Mouse (Mus musculus) right cerebral cortex, postnatal 10 days (tissue): Measurements from ENCODE around the gene Bicra.
A peak's percentile ranks its signal among the peaks of the same experiment; 100 is the strongest.

Experiments
- DNase-seq, 2 experiments: peaks; one replicate each; pipeline ENCODE4 v3.0.0; 2021; ENCODE audit warnings: low spot score in 2 of 2

The Bicra gene

GRCm38 (mm10) chr7:16014521-16015175, 33.1 kb downstream of the Bicra start:
- DNase-seq = no peak

DNA sequence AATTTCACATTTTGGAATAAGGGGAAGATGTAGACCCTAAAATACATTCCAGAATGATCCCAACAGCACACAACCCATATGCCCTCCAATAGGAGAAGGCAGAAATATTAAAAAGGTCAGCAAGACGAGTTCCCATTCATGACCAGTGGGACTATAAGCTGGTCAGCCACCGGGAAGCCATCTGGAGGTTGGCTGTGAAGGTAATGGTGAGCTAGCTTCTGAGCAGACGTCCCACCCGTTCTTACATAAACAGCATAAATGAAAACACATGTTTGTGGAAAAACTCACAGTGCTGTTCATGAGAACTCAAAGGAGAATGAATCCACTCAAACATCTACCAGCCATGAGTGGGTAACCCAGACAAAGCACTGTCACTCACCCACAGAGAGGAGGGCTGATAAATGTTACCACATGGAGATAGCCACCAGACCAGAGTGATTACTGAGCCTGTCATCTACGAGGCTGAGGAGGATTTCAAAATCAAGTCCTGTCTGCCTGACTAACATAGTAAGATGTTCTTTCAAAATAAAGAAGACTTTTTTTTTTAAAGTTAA, 33.9 kb downstream of the Bicra start:
- DNase-seq = no peak

DNA sequence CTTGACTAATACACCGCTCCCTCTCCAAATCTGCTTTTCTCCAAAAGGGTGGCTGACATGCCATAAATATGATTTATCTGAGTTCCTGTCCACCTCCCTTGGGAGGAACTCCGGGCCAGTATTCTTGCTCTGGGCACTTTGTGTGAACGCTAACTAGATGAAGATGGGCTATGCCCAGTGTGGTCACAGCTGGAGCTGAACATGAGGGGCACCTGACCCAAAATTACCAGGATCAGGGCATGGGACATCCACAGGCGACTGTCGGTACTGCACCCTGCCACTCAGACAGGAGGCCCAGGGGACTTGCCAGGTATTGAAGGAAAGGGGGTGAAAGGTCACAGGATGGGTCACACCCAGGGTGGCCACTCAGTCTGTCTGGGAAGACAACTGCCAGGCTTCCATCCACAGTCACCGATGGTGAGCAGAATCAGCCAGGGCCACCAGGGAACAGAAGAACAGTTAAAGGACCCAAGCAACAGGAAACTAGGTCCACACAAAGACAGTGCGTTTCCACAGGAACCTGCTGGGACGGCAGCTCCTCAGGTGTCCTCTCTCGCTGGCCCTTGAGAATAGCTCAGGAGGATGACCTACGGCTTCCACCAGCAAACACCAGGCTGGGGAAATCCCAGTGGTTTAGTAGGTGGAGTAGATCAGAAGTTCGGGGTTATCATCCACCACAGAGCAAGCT, 35.0 kb downstream of the Bicra start:
- DNase-seq = no peak

DNA sequence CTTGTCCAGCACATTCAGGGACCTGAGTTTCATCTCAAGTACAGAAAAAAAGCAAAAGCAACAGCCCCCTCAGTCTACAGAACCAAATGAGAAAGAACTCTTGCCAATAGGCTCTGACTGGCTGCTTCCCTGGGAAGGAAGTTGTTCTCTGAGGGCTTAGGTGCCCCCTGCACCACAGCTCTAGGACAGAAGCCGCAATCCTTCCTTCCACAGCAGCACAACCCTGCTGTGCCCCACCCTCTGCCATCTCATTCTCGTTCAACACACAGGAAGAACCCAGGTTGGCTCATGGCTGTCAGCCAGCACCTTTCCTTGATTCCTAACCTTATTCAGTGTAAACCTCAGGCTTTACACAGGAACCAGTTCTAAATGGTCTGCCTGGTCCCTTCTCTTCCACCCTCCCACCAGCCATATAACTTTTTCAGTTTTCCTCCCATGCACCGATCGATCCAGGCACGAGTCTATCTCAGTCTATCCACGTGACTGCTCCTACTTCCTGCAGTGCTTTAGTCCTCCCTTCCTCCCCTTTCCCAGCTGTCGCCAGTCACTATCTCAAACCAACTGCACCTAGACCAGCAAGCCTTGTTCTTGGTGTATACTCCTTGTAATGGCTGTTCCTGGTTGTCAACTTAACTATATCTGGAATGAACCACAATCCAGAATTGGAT, 36.2 kb downstream of the Bicra start:
- DNase-seq = no peak

DNA sequence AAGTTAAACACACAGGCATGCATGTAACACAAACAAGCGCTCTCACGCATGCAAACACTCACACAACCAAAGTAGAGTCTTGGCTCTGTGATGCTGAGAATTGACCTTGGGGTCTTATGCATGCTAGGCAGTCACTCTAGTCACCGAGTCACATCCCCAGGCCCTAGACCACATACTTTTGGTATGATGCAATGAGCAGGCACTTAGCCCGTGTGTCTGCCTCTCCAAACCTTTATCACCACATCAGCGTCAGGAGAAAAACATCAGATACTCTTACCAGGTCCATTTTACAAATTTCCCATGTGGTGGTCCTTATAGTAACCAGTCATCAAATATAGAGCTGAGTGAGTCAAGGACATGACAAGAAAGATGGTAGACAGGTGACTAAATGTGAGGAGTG, 37.1 kb downstream of the Bicra start:
- no peak for DNase-seq

- no peak for DNase-seq
Observed at GRCm38 (mm10) chr7:16009636-16010035, 38.1 kb downstream of the Bicra start.

- DNase-seq = no peak
Observed at GRCm38 (mm10) chr7:16005020-16005419, 42.7 kb downstream of the Bicra start.

DNA sequence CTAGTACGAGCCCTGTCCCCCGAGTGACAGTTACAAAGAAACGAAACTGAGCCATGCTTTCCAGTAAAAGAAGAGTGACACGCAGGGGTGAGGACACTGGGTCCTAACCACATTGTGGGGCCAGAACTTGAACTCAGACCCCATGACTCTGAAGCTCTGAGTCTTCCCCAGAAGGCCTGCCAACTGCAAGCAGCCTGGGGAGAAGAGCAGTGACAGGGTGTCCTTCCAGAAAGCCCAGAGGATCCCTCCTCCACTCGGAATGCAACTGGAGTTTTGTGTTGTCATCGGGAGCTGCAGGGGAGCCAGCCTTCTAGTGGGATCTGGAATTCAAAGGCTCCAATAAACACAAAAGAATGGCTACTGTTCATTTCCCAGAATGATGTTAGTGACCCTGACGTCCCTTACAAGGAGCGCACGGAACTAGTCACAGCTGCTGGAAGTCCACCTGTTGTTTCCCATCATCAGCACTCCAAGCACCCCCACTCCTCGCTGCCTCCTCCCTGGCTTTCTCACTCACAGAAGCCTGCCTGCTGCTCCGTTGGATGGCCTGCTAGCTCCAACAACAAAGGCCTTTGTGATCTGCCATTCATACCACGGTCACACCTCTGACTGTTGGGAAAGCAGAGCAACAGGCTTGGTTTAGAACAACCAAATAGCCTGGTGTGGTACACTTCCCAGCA, 43.4 kb downstream of the Bicra start:
- DNase-seq = no peak

DNA sequence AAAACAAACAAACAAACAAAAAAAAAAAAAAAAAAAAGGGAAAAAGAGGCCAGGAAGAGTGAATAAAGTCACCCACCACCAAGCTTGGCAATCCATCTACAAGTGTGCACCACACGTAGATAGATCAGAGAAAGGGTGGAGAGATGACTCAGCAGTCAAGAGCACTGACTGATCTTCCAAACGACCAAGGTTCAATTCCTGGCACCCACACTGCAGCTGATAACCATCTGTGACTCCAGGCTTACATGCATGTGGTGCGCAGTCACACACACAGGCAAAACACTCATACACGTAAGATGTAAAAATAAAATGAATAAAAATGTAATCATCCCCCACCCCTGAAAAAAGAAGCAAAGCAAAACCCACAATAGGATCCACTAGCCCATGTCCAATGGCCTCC, 44.7 kb downstream of the Bicra start:
- DNase-seq = no peak

- peak; percentile 84 to 87 for DNase-seq
Observed at GRCm38 (mm10) chr7:16002171-16002570, 45.5 kb downstream of the Bicra start.

- DNase-seq = no peak
Observed at GRCm38 (mm10) chr7:16001691-16002090, 46.0 kb downstream of the Bicra start.

DNA sequence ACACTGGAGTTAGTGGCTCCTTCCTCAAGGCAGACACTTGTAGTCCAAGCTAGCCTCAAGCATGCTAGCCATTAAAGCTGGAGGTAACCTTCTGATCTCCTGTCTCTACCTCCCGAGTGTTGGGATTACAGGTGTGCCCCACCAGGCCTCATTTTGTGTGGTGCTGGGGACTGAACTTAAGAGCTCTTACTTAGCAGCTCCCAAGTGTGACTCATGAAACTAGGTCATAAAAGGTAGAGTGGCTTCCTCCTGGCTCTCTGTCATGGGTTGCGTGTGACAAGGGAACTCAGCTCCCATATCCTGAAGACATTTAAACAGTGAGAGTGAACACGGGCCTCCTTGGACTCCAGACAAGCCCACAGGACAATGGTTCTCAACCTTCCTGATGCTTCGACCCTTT, 53.9 kb downstream of the Bicra start:
- no peak for DNase-seq

- no peak for DNase-seq
Observed at GRCm38 (mm10) chr7:15993152-15993551, 54.6 kb downstream of the Bicra start.

- no peak for DNase-seq
Observed at GRCm38 (mm10) chr7:15991764-15992163, 56.0 kb downstream of the Bicra start.

DNA sequence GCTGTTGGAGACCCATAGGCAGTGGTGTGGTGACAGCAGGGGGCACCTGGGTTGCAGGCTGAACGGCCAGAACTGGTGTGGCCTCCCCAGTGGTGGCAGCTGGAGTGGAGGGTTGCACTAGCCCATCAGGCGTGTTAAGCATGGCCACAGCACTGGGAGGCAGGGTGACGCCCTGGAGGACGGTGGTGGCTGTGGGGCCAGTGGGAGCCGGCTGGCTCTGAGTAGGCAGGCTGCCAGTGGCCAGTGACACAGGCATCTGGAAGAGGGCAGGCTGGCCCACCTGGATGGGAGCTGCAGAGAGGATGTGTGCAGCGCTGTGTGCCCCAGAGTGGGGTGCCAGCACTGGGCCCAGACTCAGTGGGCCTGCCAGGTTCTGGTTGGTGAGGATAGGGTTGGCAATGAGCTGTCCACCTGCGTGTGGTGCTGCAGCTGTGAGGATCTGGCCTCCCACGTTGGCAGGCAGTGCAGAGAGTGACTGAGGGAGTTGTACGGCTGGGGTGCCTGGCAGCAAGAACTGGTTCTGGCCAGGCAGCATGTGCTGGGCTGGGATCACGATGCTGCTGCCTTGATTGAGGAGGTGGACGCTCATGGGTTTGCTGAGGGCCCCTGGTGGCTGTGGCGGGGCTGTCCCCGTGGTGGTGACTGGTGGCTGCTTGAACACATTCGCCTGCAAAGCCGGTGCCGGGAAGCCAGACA, 59.9 kb downstream of the Bicra start:
- DNase-seq = no peak

DNA sequence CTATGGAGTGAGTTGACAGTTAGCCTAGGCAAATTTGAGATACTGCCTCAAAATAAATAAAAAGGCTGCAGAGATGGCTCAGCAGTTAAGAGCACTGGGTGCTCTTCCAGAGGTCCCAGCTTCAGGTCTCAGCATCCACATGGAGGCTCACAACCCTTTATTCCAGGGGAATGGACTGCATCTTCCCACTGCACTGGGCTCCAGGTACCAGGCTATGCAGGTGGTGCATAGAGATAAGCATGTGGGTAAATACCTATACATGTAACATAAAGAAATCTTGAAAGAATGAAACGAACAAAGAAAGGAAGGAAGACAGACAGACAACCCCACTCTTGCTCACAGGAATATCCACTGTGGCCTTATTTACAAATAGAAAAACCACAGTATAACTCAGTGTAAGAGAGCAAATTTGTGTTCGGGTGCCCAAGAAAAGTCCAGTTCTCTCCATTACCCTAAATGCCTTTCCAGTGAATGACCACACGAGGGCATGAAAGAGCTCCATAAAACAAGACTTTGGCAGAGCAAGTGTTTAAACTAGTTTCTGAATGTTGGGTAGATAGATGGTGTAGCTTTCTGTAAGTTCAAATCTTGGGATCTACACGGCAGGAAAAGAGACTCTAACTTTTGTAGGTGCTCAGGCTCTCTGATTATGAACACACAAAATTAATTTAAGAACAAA, 64.9 kb downstream of the Bicra start:
- no peak for DNase-seq

DNA sequence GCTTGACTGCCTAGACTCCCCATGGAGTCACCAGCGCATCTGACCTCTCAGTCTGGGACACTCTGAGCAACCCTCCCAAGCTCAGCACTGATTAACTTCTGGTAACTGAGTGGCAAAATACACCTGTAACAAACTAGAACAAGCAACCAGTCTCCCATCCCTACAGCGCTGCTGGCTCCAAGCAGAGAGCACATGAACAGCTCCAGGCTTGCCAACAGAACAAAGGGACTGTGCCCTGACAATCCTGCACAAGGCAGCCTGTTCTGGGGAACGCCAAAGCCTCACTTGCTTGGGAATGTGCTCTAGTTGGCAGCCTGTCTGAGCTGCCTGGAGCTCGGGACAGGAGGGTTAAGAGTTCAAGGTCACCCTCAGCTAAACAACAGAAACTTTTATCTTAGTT, 66.2 kb downstream of the Bicra start:
- DNase-seq = no peak

DNA sequence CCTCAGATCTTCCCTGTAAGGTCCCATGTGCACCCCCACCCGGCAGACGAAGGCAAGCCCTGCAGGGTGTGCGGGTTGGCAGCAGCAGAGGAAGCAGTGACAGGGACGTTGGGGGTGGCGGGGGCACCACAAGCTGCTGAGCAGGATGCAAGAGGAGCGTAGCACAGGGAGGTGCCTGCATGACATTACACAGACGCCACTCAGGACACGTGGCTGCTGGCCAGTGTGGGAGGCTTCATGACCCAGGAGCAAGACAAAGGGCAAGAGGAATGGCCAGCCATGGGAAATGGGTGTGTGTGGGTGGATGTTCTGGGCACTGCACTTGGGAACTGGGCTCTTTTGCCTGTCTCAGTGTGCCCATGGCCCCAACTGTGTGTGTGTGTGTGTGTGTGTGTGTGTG, 67.5 kb downstream of the Bicra start:
- peak in 1 of 2 experiments; percentile 58 for DNase-seq

DNA sequence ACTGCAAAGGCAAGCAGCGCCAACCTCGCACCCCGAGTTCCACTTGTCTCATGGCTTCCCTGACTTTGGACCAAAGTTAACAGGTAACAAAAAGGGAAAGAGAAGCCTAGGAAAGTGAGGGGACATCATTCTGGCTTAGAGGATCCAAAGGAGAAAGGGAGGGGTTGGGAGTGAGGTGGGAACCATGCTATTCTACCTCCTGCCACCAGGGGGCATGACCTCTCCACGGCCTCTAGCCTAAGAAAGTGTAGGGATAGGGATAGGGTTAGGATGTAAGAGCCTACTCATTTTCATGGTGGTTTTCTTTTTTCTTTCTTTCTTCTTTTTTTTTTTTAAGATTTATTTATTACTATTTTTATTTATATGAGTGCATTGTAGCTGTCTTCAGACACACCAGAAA, 71.8 kb downstream of the Bicra start:
- no peak for DNase-seq

GRCm38 (mm10) chr7:15975451-15975850, 72.3 kb downstream of the Bicra start:
- DNase-seq = no peak

- peak in 1 of 2 experiments; percentile 69 for DNase-seq
Observed at GRCm38 (mm10) chr7:15974712-15975111, 73.0 kb downstream of the Bicra start.
